Mouse (Mus musculus) midbrain, embryonic 12.5 days (tissue): ENCODE data around the gene Rock2. TPM values are rescaled to one million over a fixed set of nuclear protein-coding genes. Genes with fewer than 3 reads are reported as not detected.
"Not testable (repeated sequence)": the region's sequence is repeated elsewhere in the genome, so short reads cannot be mapped to it uniquely, and the experiment has no call there.

Source experiments
- ATAC-seq: fragments of 200-750 bp; cut with Nextera tagmentation; 2 replicates; pipeline ENCODE4 v1.8.0; 2017; ENCODE audit warnings: low read depth, moderate TSS enrichment, moderate library complexity; ENCODE audit not compliant: low FRiP score
- H3K27ac ChIP-seq: fragments of 300-500 bp; sonication (generic); replicated peaks from 2 replicates; pipeline ENCODE4 v1.5.1; 2016; ENCODE audit warnings: mild to moderate bottlenecking
- H3K27me3 ChIP-seq: fragments of 300-500 bp; sonication (generic); 2 replicates; pipeline ENCODE4 v1.6.1; 2016; ENCODE audit warnings: mild to moderate bottlenecking
- H3K36me3 ChIP-seq: fragments of 300-500 bp; sonication (generic); 2 replicates; pipeline ENCODE4 v1.6.1; 2016
- H3K4me1 ChIP-seq: fragments of 300-500 bp; sonication (generic); 2 replicates; pipeline ENCODE4 v1.6.1; 2016
- H3K4me2 ChIP-seq: fragments of 300-500 bp; sonication (generic); replicated peaks from 2 replicates; pipeline ENCODE4 v1.6.1; 2016; ENCODE audit warnings: mild to moderate bottlenecking, moderate library complexity
- H3K4me3 ChIP-seq: fragments of 300-500 bp; sonication (generic); 2 replicates; pipeline ENCODE4 v1.5.1; 2016; ENCODE audit warnings: mild to moderate bottlenecking
- H3K9ac ChIP-seq: fragments of 300-500 bp; sonication (generic); replicated peaks from 2 replicates; pipeline ENCODE4 v1.6.1; 2016; ENCODE audit warnings: mild to moderate bottlenecking, moderate library complexity
- H3K9me3 ChIP-seq: fragments of 300-500 bp; sonication (generic); 2 replicates; pipeline ENCODE4 v1.6.1; 2016; ENCODE audit warnings: mild to moderate bottlenecking
- WGBS: fragments of 180-500 bp; shearing (Covaris S2); methylation state at CpG from one replicate; pipeline ENCODE4 v1.1.7; 2016; 5-methylcytosine and 5-hydroxymethylcytosine counted together
- polyA plus RNA-seq: library from polyadenylated mRNA; unstranded; fragments of >200 nt; fragmentation: Nextera tagmentation; extraction: Ambion mirVana; gene quantifications from 2 replicates; pipeline ENCODE4 v1.2.1, GENCODE M21; 2016

Rock2 gene
- polyA plus RNA-seq, 1 experiment from 2014 or later: 20.5 TPM

- Histone ChIP-seq H3K27me3 (no peaks in the 10 kb centered on the region), H3K4me1 (no peaks in the 10 kb centered on the region), H3K4me2 (no peak overlapping the region), H3K9ac (no peak overlapping the region), H3K36me3 (no peaks in the 10 kb centered on the region), H3K9me3 (no peaks in the 10 kb centered on the region), H3K4me3 (no peak overlapping the region), H3K27ac (no peak overlapping the region)
- no peak for ATAC-seq
- WGBS: 35% methylated on average over 4 of the region's 4 CpGs
Observed at GRCm38 (mm10) chr12:17018468-17018867, 123.8 kb downstream of the Rock2 start.

- ATAC-seq, H3K9ac ChIP-seq, H3K4me2 ChIP-seq, H3K27me3 ChIP-seq, H3K4me3 ChIP-seq, H3K36me3 ChIP-seq, H3K4me1 ChIP-seq, H3K27ac ChIP-seq, H3K9me3 ChIP-seq: not testable (repeated sequence)
- WGBS: 93% methylated on average over 4 of the region's 4 CpGs
Observed at GRCm38 (mm10) chr12:17021125-17021524, 126.4 kb downstream of the Rock2 start.

DNA sequence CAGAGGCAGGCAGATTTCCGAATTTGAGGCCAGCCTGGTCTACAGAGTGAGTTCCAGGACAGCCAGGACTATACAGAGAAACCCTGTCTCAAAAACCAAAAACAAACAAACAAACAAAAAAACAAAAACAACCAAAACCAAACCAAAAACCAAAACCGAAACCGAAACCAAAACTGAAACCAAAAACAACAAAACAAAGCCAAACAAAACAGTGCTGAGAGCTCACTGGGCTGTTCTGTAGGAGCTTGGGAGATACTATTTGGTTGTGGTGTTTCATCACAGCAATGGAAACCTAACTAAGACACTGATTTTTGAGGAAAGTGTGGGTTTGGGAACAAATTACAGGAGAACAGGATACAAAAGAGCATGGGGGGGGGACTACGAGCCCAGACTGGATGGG lies 127.5 kb downstream of the Rock2 start:
- H3K4me3 ChIP-seq: no peak overlapping the region
- no peaks in the 10 kb centered on the region for H3K4me1 ChIP-seq
- no peak overlapping the region for H3K4me2 ChIP-seq
- no peaks in the 10 kb centered on the region for H3K27me3 ChIP-seq
- WGBS: 84% methylated on average over 4 of the region's 4 CpGs
- no peak for ATAC-seq
- H3K9ac ChIP-seq: no peak overlapping the region
- no peaks in the 10 kb centered on the region for H3K9me3 ChIP-seq
- H3K36me3 ChIP-seq: no peaks in the 10 kb centered on the region
- H3K27ac ChIP-seq: no peak overlapping the region

DNA sequence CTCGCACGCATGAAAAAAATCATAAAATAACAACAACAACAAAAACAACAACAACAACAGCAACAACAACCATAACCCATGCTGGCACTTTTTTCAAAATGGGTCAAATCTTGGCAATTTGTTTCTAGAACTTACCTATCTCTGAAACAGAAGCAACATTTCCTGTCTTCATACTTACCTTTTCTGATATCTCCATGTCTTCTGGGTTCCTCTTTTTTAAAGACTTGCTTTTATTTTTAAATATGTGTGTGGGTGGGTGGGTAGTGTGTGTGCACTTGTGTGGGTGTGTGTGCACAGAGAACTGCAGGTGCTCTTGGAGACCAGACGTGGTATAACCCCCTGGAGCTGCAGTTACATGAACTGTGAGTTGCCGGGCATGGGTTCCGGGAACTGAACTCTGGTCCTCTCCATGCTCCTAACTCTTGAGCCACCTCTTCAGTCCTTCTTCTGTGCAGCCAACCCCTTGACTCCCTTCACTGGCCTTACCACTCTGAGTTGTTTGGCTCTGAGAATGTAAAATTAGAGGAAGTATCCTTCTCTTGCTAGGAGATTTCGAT lies 129.9 kb downstream of the Rock2 start:
- no peak for ATAC-seq
- Histone ChIP-seq H3K4me3 (no peak overlapping the region), H3K27me3 (no peaks in the 10 kb centered on the region), H3K4me2 (no peak overlapping the region), H3K9me3 (no peaks in the 10 kb centered on the region), H3K9ac (no peak overlapping the region), H3K36me3 (no peaks in the 10 kb centered on the region), H3K27ac (no peak overlapping the region), H3K4me1 (no peaks in the 10 kb centered on the region)
- WGBS: 96% methylated on average over 6 of the region's 6 CpGs

GRCm38 (mm10) chr12:17032694-17033463 lies 138.2 kb downstream of the Rock2 start:
- Histone ChIP-seq H3K4me1 (peaks cover 6% of the 10 kb centered on the region; the same call in 1 of the 2 replicates), H3K9ac (no peak overlapping the region), H3K4me3 (no peak overlapping the region), H3K36me3 (no peaks in the 10 kb centered on the region), H3K9me3 (no peaks in the 10 kb centered on the region), H3K4me2 (no peak overlapping the region), H3K27me3 (0 out of 2 replicates have a peak, but pooled peaks cover 4% of the 10 kb centered on the region), H3K27ac (no peak overlapping the region)
- ATAC-seq: 0 out of 2 replicates have a peak, but pooled peaks have one; percentile 48
- WGBS: 36% methylated on average over 13 of the region's 13 CpGs

DNA sequence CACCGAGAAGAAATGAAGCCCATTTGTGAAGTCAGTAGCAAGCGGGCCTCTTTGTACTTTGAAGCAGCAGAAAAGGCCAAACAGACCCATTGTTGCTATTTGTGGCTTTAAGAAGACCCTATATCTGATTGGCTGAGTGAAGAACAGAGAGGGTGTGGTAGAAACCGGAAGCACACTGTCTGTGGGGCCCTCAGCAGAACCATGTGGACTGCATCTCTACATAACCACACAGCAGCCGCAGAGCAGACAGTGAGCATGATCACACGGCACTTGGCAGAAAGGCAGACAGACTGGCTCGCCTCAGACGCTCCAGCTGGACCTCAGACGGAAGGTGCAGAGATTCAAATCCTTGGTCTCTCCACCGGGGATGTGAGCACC lies 138.8 kb downstream of the Rock2 start:
- Histone ChIP-seq H3K4me1 (peaks cover 6% of the 10 kb centered on the region; the same call in 1 of the 2 replicates), H3K27ac (no peak overlapping the region), H3K9me3 (no peaks in the 10 kb centered on the region), H3K4me2 (no peak overlapping the region), H3K27me3 (0 out of 2 replicates have a peak, but pooled peaks cover 4% of the 10 kb centered on the region), H3K36me3 (no peaks in the 10 kb centered on the region), H3K4me3 (no peak overlapping the region), H3K9ac (no peak overlapping the region)
- WGBS: 87% methylated on average over 9 of the region's 9 CpGs
- ATAC-seq: no peak

- WGBS: 87% methylated on average over 5 of the region's 5 CpGs
- Histone ChIP-seq H3K4me2 (no peak overlapping the region), H3K36me3 (no peaks in the 10 kb centered on the region), H3K9me3 (no peaks in the 10 kb centered on the region), H3K27ac (no peak overlapping the region), H3K4me3 (no peak overlapping the region), H3K27me3 (0 out of 2 replicates have a peak, but pooled peaks cover 4% of the 10 kb centered on the region), H3K4me1 (peaks cover 6% of the 10 kb centered on the region; the same call in 1 of the 2 replicates), H3K9ac (no peak overlapping the region)
- ATAC-seq: no peak
Observed at GRCm38 (mm10) chr12:17034671-17035070, 140.0 kb downstream of the Rock2 start.

DNA sequence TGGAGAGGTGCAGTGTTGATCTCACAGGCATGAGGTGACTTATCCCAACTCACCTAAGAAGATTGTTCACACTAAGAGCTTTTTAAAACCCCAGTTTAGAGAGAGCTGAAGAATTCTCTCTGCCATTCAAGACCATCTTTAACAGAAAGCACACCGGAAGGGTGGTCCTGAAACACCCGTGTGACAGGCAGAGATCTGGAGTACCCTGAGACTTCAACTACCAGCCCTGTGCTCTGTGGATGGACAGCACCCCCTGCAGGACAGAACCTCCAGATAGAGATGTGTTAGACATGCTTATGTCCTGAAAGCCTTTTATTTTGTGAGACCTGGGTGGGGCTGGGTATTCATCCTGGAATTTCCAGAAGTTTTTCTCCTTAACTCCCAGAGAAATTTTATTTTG lies 140.4 kb downstream of the Rock2 start:
- Histone ChIP-seq H3K9ac (no peak overlapping the region), H3K9me3 (no peaks in the 10 kb centered on the region), H3K27me3 (0 out of 2 replicates have a peak, but pooled peaks cover 4% of the 10 kb centered on the region), H3K36me3 (no peaks in the 10 kb centered on the region), H3K4me1 (peaks cover 6% of the 10 kb centered on the region; the same call in 1 of the 2 replicates), H3K27ac (no peak overlapping the region), H3K4me3 (no peak overlapping the region), H3K4me2 (no peak overlapping the region)
- no peak for ATAC-seq
- 66% methylated on average over 2 of the region's 2 CpGs for WGBS

DNA sequence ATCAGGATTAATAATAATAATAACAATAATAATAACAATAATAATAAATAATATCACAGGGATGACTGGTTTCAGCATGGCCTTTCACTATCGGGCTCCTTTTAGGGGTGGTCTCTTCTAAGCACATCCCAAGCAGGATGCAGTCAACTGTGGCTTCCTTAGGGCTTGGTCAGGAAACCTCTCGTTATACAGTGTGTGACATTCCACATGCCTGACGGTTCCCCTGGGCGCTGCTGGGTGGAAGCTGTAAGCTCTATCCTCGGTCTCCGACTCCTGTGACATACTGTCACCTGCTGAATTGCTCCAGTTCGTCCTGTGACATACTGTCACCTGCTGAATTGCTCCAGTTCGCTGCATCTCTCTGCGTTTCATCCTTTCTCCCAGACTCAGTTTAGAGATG lies 141.8 kb downstream of the Rock2 start:
- H3K9me3 ChIP-seq: no peaks in the 10 kb centered on the region
- H3K27me3 ChIP-seq: 0 out of 2 replicates have a peak, but pooled peaks cover under 1% of the 10 kb centered on the region
- no peak overlapping the region for H3K4me3 ChIP-seq
- 72% methylated on average over 9 of the region's 9 CpGs for WGBS
- no peak for ATAC-seq
- no peak overlapping the region for H3K9ac ChIP-seq
- H3K27ac ChIP-seq: no peak overlapping the region
- H3K36me3 ChIP-seq: no peaks in the 10 kb centered on the region
- no peak overlapping the region for H3K4me2 ChIP-seq
- peaks cover 6% of the 10 kb centered on the region; the same call in 1 of the 2 replicates for H3K4me1 ChIP-seq

DNA sequence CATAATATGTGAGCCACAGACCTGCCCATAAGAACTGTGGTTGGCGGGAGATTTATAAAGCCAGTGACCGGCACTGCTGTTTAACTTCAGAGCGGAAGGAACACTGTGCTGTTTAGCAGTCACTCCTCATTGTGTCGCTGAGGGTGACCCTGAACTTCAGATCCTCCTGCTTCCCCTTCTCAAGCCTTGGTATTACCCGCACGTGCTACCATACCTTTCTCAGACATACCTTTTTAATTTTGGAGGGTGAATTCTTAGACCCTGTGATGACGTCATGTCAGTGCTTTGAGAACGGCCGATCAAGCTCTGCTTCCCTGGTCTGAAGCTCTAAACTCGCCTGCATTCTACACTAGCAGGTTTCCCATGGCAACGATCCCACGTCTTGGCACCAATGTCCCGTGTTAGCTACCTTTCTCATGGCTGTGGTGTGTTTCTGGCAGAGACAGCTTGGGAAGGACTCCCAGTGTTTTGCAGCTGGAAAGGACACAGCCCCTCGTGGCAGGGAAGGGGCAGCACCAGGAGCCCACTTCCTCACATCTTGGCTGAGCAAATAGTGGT lies 142.4 kb downstream of the Rock2 start:
- H3K36me3 ChIP-seq: no peaks in the 10 kb centered on the region
- ATAC-seq: no peak
- H3K4me2 ChIP-seq: no peak overlapping the region
- H3K4me3 ChIP-seq: no peak overlapping the region
- WGBS: 62% methylated on average over 14 of the region's 14 CpGs
- no peaks in the 10 kb centered on the region for H3K9me3 ChIP-seq
- no peak overlapping the region for H3K9ac ChIP-seq
- no peaks in the 10 kb centered on the region for H3K27me3 ChIP-seq
- no peak overlapping the region for H3K27ac ChIP-seq
- H3K4me1 ChIP-seq: peaks cover 6% of the 10 kb centered on the region; the same call in 1 of the 2 replicates
